Mouse (Mus musculus): ENCODE results near the gene Cps1.

The Cps1 gene

DNA sequence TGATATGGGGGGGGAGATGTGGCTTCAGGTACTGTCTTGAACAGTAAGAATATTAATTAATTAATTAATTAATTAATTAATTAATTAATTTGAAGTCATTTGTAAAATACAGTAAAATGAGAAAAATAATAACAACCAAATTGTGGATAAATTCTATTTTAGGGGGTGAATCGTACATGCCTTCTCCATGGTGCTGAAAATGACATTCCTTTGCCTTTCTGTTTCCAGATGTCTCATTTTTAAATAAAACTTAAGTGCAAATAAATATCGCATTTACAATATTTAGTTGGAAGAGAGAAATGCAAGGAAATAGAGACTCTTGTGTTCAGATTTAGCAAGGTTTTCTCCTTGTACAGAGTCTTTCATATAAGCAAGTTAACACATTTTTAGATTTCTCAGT, 112.0 kb downstream of the Cps1 start:
- DNase-seq (ENCODE audit: low spot score in 2 of 2), result no peak

DNA sequence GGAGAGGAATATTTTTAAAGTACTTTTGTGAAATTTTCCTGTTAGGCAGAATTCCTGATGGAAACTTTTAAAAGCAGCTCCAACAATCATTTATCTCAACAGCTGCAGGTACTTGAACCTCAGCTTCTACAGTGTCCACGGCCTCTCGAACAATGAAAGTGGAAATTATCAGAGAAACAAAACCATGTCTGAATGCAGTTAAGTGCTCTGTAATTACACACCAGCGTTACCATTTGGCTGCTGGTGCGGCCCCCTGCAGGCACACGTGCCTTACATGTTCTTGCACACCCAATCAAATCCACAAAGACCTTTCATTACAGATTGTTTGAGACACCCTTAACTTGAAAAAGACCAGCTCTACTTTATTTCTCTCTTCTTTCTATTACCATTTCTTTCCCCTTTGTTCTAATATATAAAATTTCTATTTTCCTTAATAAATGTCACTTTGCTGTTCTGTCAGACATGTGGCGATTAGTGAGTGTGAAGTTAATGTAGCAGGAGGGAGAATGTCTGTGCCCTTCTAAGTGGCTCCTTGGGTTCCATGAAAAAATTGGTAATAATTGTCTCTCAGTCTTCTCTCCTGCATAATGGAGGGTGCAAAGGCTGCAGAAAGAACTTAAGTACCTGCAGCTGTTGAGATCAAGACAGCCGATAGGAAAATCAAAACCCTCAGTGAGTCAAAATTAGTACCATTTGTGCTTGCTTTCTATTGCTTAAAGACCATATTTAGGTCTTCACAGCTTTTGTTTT, 112.8 kb downstream of the Cps1 start:
- DNase-seq (ENCODE audit: low spot score in 2 of 2), result no peak

DNA sequence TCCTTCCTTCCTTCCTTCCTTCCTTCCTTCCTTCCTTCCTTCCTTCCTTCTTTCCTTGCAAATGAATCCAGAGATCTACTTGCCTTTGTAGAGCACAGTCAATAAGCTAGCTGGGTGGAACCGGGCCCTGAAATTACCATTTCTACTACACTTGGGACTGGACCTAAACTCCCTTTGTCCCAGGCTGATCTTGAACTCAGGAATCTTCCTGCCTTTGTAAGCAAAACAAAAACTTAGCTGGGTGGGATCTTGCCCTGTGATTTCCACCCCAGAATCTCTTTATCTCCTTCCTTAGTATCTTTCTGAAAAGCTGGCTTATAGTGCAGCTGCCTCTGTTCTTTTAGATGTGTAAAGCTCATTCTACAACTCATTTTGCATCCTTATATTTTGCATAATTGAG, 115.6 kb downstream of the Cps1 start:
- DNase-seq (ENCODE audit: low spot score in 2 of 2), result no peak

DNA sequence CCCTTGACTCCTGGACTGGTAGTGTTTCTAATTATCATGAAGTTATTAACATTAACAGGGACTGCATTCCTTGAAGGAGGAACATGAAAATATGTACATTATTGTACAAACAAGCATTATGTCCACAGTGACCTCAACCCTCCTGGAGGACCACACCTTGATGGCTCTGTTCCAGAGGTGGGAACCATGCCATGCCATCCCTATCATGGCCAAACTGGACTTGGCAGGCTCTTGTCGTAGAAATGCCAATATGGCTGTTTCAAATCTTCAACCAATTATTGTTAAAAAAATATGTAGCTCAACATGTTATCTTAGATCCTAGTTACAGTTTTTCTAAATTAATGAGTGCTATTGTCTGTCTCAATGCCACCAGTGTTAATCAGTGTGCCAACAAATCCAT, 116.1 kb downstream of the Cps1 start:
- DNase-seq (ENCODE audit: low spot score in 2 of 2), result no peak

DNA sequence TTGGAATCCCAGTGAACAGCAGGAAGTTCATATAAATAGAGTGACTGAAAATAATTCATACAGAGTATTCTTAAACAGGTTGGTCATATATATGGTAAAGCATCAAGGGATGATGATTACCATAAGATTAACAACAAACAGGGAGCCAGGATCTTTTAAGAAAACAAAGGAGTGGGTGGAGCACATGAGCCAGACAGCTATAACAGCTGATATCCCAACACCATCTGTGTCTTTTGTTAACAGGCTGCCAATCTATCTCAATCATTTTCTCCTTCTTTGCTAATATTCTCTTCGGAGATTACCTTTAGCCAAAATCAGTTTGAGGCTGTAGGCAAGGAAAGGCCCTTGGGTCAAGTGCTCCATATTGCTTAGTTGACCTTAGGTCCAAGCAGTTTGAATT, 142.4 kb downstream of the Cps1 start:
- DNase-seq (ENCODE audit: low spot score in 2 of 2), result no peak

DNA sequence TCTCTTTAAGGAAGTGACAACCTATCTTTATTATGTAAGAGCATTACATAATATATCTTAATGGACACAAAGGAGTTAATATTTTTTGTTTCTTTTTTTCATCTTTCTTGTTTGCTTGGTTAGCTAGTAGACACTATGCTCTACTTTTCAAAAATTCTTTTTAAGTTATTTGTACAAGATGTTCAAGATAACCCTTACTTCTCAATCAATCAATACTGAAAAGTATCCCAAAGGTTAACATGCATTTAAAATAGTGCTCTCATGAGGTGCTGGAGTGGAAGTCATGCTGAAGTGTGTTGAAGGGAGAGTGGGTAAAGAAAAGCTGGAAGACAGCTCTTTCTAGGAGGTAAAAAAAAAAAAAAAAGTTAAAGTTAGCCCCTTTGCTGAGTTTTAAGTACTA, 145.1 kb downstream of the Cps1 start:
- no peak for DNase-seq (ENCODE audit: low spot score in 2 of 2)

DNA sequence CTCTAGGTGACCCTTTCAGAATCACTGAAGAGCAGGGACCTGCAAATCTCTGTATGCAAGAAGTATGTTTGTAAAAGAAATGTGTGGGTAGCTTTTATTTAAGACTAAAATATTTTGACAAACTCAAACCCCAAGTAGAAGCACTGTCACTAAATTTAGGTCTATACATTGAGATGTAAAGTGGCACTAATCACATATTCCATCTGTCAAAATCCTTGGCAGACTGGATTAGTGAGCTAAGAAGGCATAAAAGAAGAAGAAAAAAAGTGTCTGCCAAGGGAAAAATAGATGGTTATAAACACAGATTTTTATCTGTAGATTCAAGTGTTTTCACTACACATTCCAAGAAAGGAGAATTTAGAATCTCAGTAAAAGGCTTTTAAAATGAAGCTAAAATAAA, 145.6 kb downstream of the Cps1 start:
- DNase-seq (ENCODE audit: low spot score in 2 of 2), result no peak

DNA sequence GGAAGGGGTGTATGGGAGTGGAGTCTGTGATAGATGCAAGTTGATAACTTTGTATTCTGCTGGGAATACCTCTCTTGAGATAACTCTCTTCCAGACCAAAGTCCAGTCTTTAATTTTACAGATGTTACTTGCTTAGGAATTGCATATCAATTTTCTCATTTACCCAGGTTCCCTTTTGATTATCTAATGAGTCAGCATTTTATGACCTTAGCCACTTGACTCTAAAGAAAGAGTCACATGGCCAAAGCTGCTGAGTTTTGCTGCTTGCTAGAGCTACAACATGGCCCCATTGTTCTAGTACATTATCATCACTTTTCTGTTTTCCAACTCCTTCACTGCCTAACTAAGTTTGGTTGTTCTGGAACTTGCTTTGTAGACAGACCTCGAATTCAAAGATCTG, 153.4 kb downstream of the Cps1 start:
- no peak for DNase-seq (ENCODE audit: low spot score in 2 of 2)

All from frontal cortex, postnatal 14 days (tissue).